Mouse (Mus musculus): Measurements from ENCODE around the gene Ppp6r2. TPM values are rescaled to one million over a fixed set of nuclear protein-coding genes. Genes with fewer than 3 reads are reported as not detected.

The Ppp6r2 gene
- total and polyA plus RNA-seq, 2 experiments from 2014 or later: 87.1 to 225 TPM

- no peak within 1 kb of the TSS for H3K9ac ChIP-seq (replicated peaks; ENCODE audit: low read length, poor library complexity, severe bottlenecking)
- H3K4me2 ChIP-seq (ENCODE audit: low read depth, low read length, poor library complexity, severe bottlenecking): no peak within 1 kb of the TSS
- H3K4me1 ChIP-seq (ENCODE audit: insufficient read depth, low read length): no peaks in the 10 kb centered on the region
- H3K36me3 ChIP-seq (ENCODE audit: insufficient read depth, low read length): no peaks in the 10 kb centered on the region
- H3K9me3 ChIP-seq (ENCODE audit: low read length): no peaks in the 10 kb centered on the region
- no peak within 1 kb of the TSS for H3K27ac ChIP-seq (ENCODE audit: low read depth, low read length)
- DNase-seq (ENCODE audit: low spot score) (no peak), ATAC-seq (ENCODE audit: low FRiP score) (no peak)
- TF ChIP-seq CTCF (IDR thresholded peaks at IDR 0.05): no peak
- WGBS: 85% methylated on average over 7 of the region's 7 CpGs
- no peaks in the 10 kb centered on the region for H3K27me3 ChIP-seq (ENCODE audit: insufficient read depth, low read length)
- H3K4me3 ChIP-seq (ENCODE audit: low read depth, low read length): no peak within 1 kb of the TSS
Observed at GRCm38 (mm10) chr15:89334271-89334670, 122.9 kb downstream of the Ppp6r2 start, which contains the start of gene Miox. TSS of gene Miox (plus strand) at chr15:89334398.

- no peaks in the 10 kb centered on the region for H3K4me1 ChIP-seq (ENCODE audit: insufficient read depth, low read length)
- no peaks in the 10 kb centered on the region for H3K27me3 ChIP-seq (ENCODE audit: insufficient read depth, low read length)
- no peak overlapping the region for H3K27ac ChIP-seq (ENCODE audit: low read depth, low read length)
- no peak overlapping the region for H3K9ac ChIP-seq (replicated peaks; ENCODE audit: low read length, poor library complexity, severe bottlenecking)
- H3K9me3 ChIP-seq (ENCODE audit: low read length): no peaks in the 10 kb centered on the region
- WGBS: 85% methylated on average over 17 of the region's 17 CpGs
- no peak for TF ChIP-seq CTCF (IDR thresholded peaks at IDR 0.05)
- ATAC-seq (ENCODE audit: low FRiP score): no peak
- no peak overlapping the region for H3K4me3 ChIP-seq (ENCODE audit: low read depth, low read length)
- no peak for DNase-seq (ENCODE audit: low spot score)
- H3K4me2 ChIP-seq (ENCODE audit: low read depth, low read length, poor library complexity, severe bottlenecking): no peak overlapping the region
- no peaks in the 10 kb centered on the region for H3K36me3 ChIP-seq (ENCODE audit: insufficient read depth, low read length)
Observed at GRCm38 (mm10) chr15:89334774-89335537, 123.6 kb downstream of the Ppp6r2 start.

DNA sequence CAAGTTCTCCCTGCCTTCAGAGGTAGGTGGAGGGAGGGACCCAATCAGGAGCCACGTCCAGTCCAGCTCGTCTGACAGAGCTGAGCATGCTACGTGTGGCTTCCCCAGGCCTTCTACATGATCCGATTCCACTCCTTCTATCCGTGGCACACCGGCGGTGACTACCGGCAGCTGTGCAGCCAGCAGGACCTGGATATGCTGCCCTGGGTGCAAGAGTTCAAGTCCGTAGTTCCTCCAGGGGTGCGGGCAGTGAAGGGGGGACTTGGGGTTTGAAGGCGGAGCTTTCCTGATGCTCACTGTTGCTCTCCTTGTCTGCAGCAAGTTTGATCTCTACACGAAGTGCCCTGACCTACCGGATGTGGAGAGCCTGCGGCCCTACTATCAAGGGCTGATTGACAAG, 125.1 kb downstream of the Ppp6r2 start:
- no peak overlapping the region for H3K9ac ChIP-seq (replicated peaks; ENCODE audit: low read length, poor library complexity, severe bottlenecking)
- H3K4me1 ChIP-seq (ENCODE audit: insufficient read depth, low read length): no peaks in the 10 kb centered on the region
- WGBS: 88% methylated on average over 14 of the region's 14 CpGs
- ATAC-seq (ENCODE audit: low FRiP score) (no peak), DNase-seq (ENCODE audit: low spot score) (no peak)
- H3K4me2 ChIP-seq (ENCODE audit: low read depth, low read length, poor library complexity, severe bottlenecking): no peak overlapping the region
- no peak for TF ChIP-seq CTCF (IDR thresholded peaks at IDR 0.05)
- H3K27ac ChIP-seq (ENCODE audit: low read depth, low read length): no peak overlapping the region
- H3K9me3 ChIP-seq (ENCODE audit: low read length): no peaks in the 10 kb centered on the region
- no peaks in the 10 kb centered on the region for H3K27me3 ChIP-seq (ENCODE audit: insufficient read depth, low read length)
- no peaks in the 10 kb centered on the region for H3K36me3 ChIP-seq (ENCODE audit: insufficient read depth, low read length)
- H3K4me3 ChIP-seq (ENCODE audit: low read depth, low read length): no peak overlapping the region

Small RNAs within 50 kb of the gene (microRNA-seq; reads per million reads assigned to microRNA genes)
- 8.4 reads per million, percentile 18 among the genes with 10 or more reads in this experiment for gene Mir6958 (ENCODE audit: borderline number of aligned reads)
- gene Mir6959 (ENCODE audit: borderline number of aligned reads): 1.7 reads per million
- gene Mir7118 (ENCODE audit: borderline number of aligned reads): not detected

Other genes with a start within 250 kb of the Ppp6r2 start
- 46.6 and 60.0 TPM in 2 replicates for gene Mlc1, start 232.5 kb upstream of the Ppp6r2 start, total RNA-seq (2014; rRNA removed)
- gene Mlc1, start 232.5 kb upstream of the Ppp6r2 start, polyA plus RNA-seq (2015; fragmentation: Nextera tagmentation; extraction: Ambion mirVana): 46.7 and 46.8 TPM in 2 replicates
- 0.22 TPM in 1 of 2 replicates, not detected in the other for gene Mov10l1, start 228.6 kb upstream of the Ppp6r2 start, total RNA-seq (2014; rRNA removed)
- gene Mov10l1, start 228.6 kb upstream of the Ppp6r2 start, polyA plus RNA-seq (2015; fragmentation: Nextera tagmentation; extraction: Ambion mirVana): not detected in 2 replicates
- gene Panx2, start 151.8 kb upstream of the Ppp6r2 start, total RNA-seq (2014; rRNA removed): 14.4 and 16.4 TPM in 2 replicates
- 9.3 and 13.3 TPM in 2 replicates for gene Panx2, start 151.8 kb upstream of the Ppp6r2 start, polyA plus RNA-seq (2015; fragmentation: Nextera tagmentation; extraction: Ambion mirVana)
- 32.9 and 48.6 TPM in 2 replicates for gene Trabd, start 136.4 kb upstream of the Ppp6r2 start, total RNA-seq (2014; rRNA removed)
- 21.6 and 23.6 TPM in 2 replicates for gene Trabd, start 136.4 kb upstream of the Ppp6r2 start, polyA plus RNA-seq (2015; fragmentation: Nextera tagmentation; extraction: Ambion mirVana)
- gene Selenoo, start 122.5 kb upstream of the Ppp6r2 start, total RNA-seq (2014; rRNA removed): 42.3 and 50.0 TPM in 2 replicates
- gene Selenoo, start 122.5 kb upstream of the Ppp6r2 start, polyA plus RNA-seq (2015; fragmentation: Nextera tagmentation; extraction: Ambion mirVana): 19.0 and 19.4 TPM in 2 replicates
- 46.1 and 68.0 TPM in 2 replicates for gene Tubgcp6, start 88.4 kb upstream of the Ppp6r2 start, total RNA-seq (2014; rRNA removed)
- gene Tubgcp6, start 88.4 kb upstream of the Ppp6r2 start, polyA plus RNA-seq (2015; fragmentation: Nextera tagmentation; extraction: Ambion mirVana): 10.8 and 11.0 TPM in 2 replicates
- gene Hdac10, start 82.9 kb upstream of the Ppp6r2 start, total RNA-seq (2014; rRNA removed): 24.4 and 26.4 TPM in 2 replicates
- 24.5 and 25.6 TPM in 2 replicates for gene Hdac10, start 82.9 kb upstream of the Ppp6r2 start, polyA plus RNA-seq (2015; fragmentation: Nextera tagmentation; extraction: Ambion mirVana)
- 1.5 and 4.7 TPM in 2 replicates for gene Mapk12, start 70.8 kb upstream of the Ppp6r2 start, total RNA-seq (2014; rRNA removed)
- 2.0 and 3.2 TPM in 2 replicates for gene Mapk12, start 70.8 kb upstream of the Ppp6r2 start, polyA plus RNA-seq (2015; fragmentation: Nextera tagmentation; extraction: Ambion mirVana)
- gene Mapk11, start 61.9 kb upstream of the Ppp6r2 start, total RNA-seq (2014; rRNA removed): 26.9 and 34.8 TPM in 2 replicates
- gene Mapk11, start 61.9 kb upstream of the Ppp6r2 start, polyA plus RNA-seq (2015; fragmentation: Nextera tagmentation; extraction: Ambion mirVana): 18.9 and 19.3 TPM in 2 replicates
- gene Plxnb2, start 30.8 kb upstream of the Ppp6r2 start, total RNA-seq (2014; rRNA removed): 153 and 199 TPM in 2 replicates
- gene Plxnb2, start 30.8 kb upstream of the Ppp6r2 start, polyA plus RNA-seq (2015; fragmentation: Nextera tagmentation; extraction: Ambion mirVana): 46.8 and 50.4 TPM in 2 replicates
- 98.8 and 115 TPM in 2 replicates for gene Dennd6b, start 15.1 kb upstream of the Ppp6r2 start, total RNA-seq (2014; rRNA removed)
- 88.2 and 88.3 TPM in 2 replicates for gene Dennd6b, start 15.1 kb upstream of the Ppp6r2 start, polyA plus RNA-seq (2015; fragmentation: Nextera tagmentation; extraction: Ambion mirVana)
- 268 and 287 TPM in 2 replicates for gene Sbf1, start 103.8 kb downstream of the Ppp6r2 start, total RNA-seq (2014; rRNA removed)
- 77.3 and 79.3 TPM in 2 replicates for gene Sbf1, start 103.8 kb downstream of the Ppp6r2 start, polyA plus RNA-seq (2015; fragmentation: Nextera tagmentation; extraction: Ambion mirVana)
- not detected in 2 replicates for gene Adm2, start 111.2 kb downstream of the Ppp6r2 start, total RNA-seq (2014; rRNA removed)
- gene Adm2, start 111.2 kb downstream of the Ppp6r2 start, polyA plus RNA-seq (2015; fragmentation: Nextera tagmentation; extraction: Ambion mirVana): not detected in 2 replicates
- not detected in 2 replicates for gene Miox, start 122.8 kb downstream of the Ppp6r2 start, total RNA-seq (2014; rRNA removed)
- not detected in 2 replicates for gene Miox, start 122.8 kb downstream of the Ppp6r2 start, polyA plus RNA-seq (2015; fragmentation: Nextera tagmentation; extraction: Ambion mirVana)
- 20.2 and 25.6 TPM in 2 replicates for gene Lmf2, start 144.1 kb downstream of the Ppp6r2 start, total RNA-seq (2014; rRNA removed)
- gene Lmf2, start 144.1 kb downstream of the Ppp6r2 start, polyA plus RNA-seq (2015; fragmentation: Nextera tagmentation; extraction: Ambion mirVana): 27.3 and 30.9 TPM in 2 replicates
- 87.1 and 88.8 TPM in 2 replicates for gene Ncaph2, start 144.2 kb downstream of the Ppp6r2 start, total RNA-seq (2014; rRNA removed)
- gene Ncaph2, start 144.2 kb downstream of the Ppp6r2 start, polyA plus RNA-seq (2015; fragmentation: Nextera tagmentation; extraction: Ambion mirVana): 88.0 and 96.9 TPM in 2 replicates
- 24.9 and 36.1 TPM in 2 replicates for gene Sco2, start 162.3 kb downstream of the Ppp6r2 start, total RNA-seq (2014; rRNA removed)
- gene Sco2, start 162.3 kb downstream of the Ppp6r2 start, polyA plus RNA-seq (2015; fragmentation: Nextera tagmentation; extraction: Ambion mirVana): 23.1 and 26.5 TPM in 2 replicates
- 4.6 and 7.0 TPM in 2 replicates for gene Tymp, start 165.5 kb downstream of the Ppp6r2 start, total RNA-seq (2014; rRNA removed)
- gene Tymp, start 165.5 kb downstream of the Ppp6r2 start, polyA plus RNA-seq (2015; fragmentation: Nextera tagmentation; extraction: Ambion mirVana): 3.1 and 3.6 TPM in 2 replicates
- 2.2 and 10.7 TPM in 2 replicates for gene Odf3b, start 167.7 kb downstream of the Ppp6r2 start, total RNA-seq (2014; rRNA removed)
- gene Odf3b, start 167.7 kb downstream of the Ppp6r2 start, polyA plus RNA-seq (2015; fragmentation: Nextera tagmentation; extraction: Ambion mirVana): 6.7 and 8.6 TPM in 2 replicates
- 0.14 and 0.22 TPM in 2 replicates for gene Klhdc7b, start 173.4 kb downstream of the Ppp6r2 start, total RNA-seq (2014; rRNA removed)
- gene Klhdc7b, start 173.4 kb downstream of the Ppp6r2 start, polyA plus RNA-seq (2015; fragmentation: Nextera tagmentation; extraction: Ambion mirVana): not detected in 2 replicates
- gene Syce3, start 198.9 kb downstream of the Ppp6r2 start, total RNA-seq (2014; rRNA removed): not detected in 2 replicates
- gene Syce3, start 198.9 kb downstream of the Ppp6r2 start, polyA plus RNA-seq (2015; fragmentation: Nextera tagmentation; extraction: Ambion mirVana): not detected in 2 replicates
- 2.4 and 4.7 TPM in 2 replicates for gene Cpt1b, start 214.3 kb downstream of the Ppp6r2 start, total RNA-seq (2014; rRNA removed)
- gene Cpt1b, start 214.3 kb downstream of the Ppp6r2 start, polyA plus RNA-seq (2015; fragmentation: Nextera tagmentation; extraction: Ambion mirVana): 1.7 and 2.2 TPM in 2 replicates
- gene C730034F03Rik, start 218.0 kb downstream of the Ppp6r2 start, total RNA-seq (2014; rRNA removed): 0.66 and 1.2 TPM in 2 replicates
- 2.1 and 3.9 TPM in 2 replicates for gene C730034F03Rik, start 218.0 kb downstream of the Ppp6r2 start, polyA plus RNA-seq (2015; fragmentation: Nextera tagmentation; extraction: Ambion mirVana)
- gene Gm44502, start 218.1 kb downstream of the Ppp6r2 start, total RNA-seq (2014; rRNA removed): 0.85 and 0.93 TPM in 2 replicates
- not detected in 2 replicates for gene Gm44502, start 218.1 kb downstream of the Ppp6r2 start, polyA plus RNA-seq (2015; fragmentation: Nextera tagmentation; extraction: Ambion mirVana)
- 65.3 and 66.2 TPM in 2 replicates for gene Chkb, start 218.4 kb downstream of the Ppp6r2 start, total RNA-seq (2014; rRNA removed)
- gene Chkb, start 218.4 kb downstream of the Ppp6r2 start, polyA plus RNA-seq (2015; fragmentation: Nextera tagmentation; extraction: Ambion mirVana): 101 and 103 TPM in 2 replicates
- 100 and 110 TPM in 2 replicates for gene Mapk8ip2, start 242.4 kb downstream of the Ppp6r2 start, total RNA-seq (2014; rRNA removed)
- 68.0 and 68.8 TPM in 2 replicates for gene Mapk8ip2, start 242.4 kb downstream of the Ppp6r2 start, polyA plus RNA-seq (2015; fragmentation: Nextera tagmentation; extraction: Ambion mirVana)

Data from midbrain, postnatal 0 days (tissue).